Mouse (Mus musculus) liver, embryonic 14.5 days (tissue): ENCODE data around the gene Vipas39. TPM values are rescaled to one million over a fixed set of nuclear protein-coding genes. Genes with fewer than 3 reads are reported as not detected.

ENCODE experiments used
- ATAC-seq: fragments of 200-750 bp; cut with Nextera tagmentation; 2 replicates; pipeline ENCODE4 v1.8.0; 2017; ENCODE audit warnings: moderate number of reproducible peaks, mild to moderate bottlenecking, moderate library complexity; ENCODE audit not compliant: insufficient read depth
- DNase-seq, 3 experiments: peaks; one replicate each; pipeline ENCODE4 v3.0.0-alpha.2; 2012 to 2013; ENCODE audit warnings: low read depth in 3 of 3, low spot score in 3 of 3
- H3K27ac ChIP-seq: fragments of 300-500 bp; sonication (generic); 2 replicates; pipeline ENCODE4 v1.5.1; 2014; ENCODE audit warnings: moderate library complexity, mild to moderate bottlenecking, control low read depth, inconsistent platforms
- H3K27me3 ChIP-seq: fragments of 300-500 bp; sonication (generic); 2 replicates; pipeline ENCODE4 v1.6.1; 2014; ENCODE audit warnings: mild to moderate bottlenecking, low read length, moderate library complexity; ENCODE audit not compliant: control insufficient read depth, insufficient read depth
- H3K36me3 ChIP-seq: fragments of 300-500 bp; sonication (generic); replicated peaks from 2 replicates; pipeline ENCODE4 v1.6.1; 2014; ENCODE audit warnings: low read depth; ENCODE audit not compliant: control insufficient read depth, insufficient read depth
- H3K4me1 ChIP-seq, 2 experiments: fragments of 200-500 bp in 1 of 2; fragments of 300-500 bp in 1 of 2; sonication (generic) in 1 of 2; replicated peaks; 2 replicates each; pipeline ENCODE4 v1.6.1; 2012 to 2014; ENCODE audit warnings: antibody characterized with exemption in 1 of 2, inconsistent platforms in 1 of 2, low read length in 1 of 2; ENCODE audit not compliant: control insufficient read depth in 2 of 2, insufficient read depth in 2 of 2
- H3K4me2 ChIP-seq: fragments of 300-500 bp; sonication (generic); 2 replicates; pipeline ENCODE4 v1.6.1; 2014; ENCODE audit warnings: low read depth, mild to moderate bottlenecking, control low read depth, moderate library complexity
- H3K4me3 ChIP-seq, 2 experiments: fragments of 200-500 bp in 1 of 2; fragments of 300-500 bp in 1 of 2; sonication (generic) in 1 of 2; 2 replicates each; pipeline ENCODE4 v1.5.1; 2012 to 2014; ENCODE audit warnings: low read depth in 2 of 2, low read length in 2 of 2, mild to moderate bottlenecking in 2 of 2, control low read depth in 1 of 2, inconsistent platforms in 1 of 2, moderate library complexity in 1 of 2; ENCODE audit not compliant: insufficient read depth in 1 of 2
- H3K9ac ChIP-seq: fragments of 300-500 bp; sonication (generic); replicated peaks from 2 replicates; pipeline ENCODE4 v1.6.1; 2014; ENCODE audit warnings: mild to moderate bottlenecking, control low read depth, moderate library complexity
- H3K9me3 ChIP-seq: fragments of 300-500 bp; sonication (generic); 2 replicates; pipeline ENCODE4 v1.6.1; 2016; ENCODE audit warnings: low read length, mixed read lengths; ENCODE audit not compliant: control insufficient read depth
- CTCF ChIP-seq: IDR thresholded peaks from 2 replicates; pipeline ENCODE4 v1.5.1; 2016; ENCODE audit warnings: antibody characterized with exemption, low read depth, control low read depth
- EP300 ChIP-seq: IDR thresholded peaks from 2 replicates; pipeline ENCODE4 v1.6.1; 2016; ENCODE audit warnings: antibody characterized with exemption, low read depth
- WGBS: fragments of 180-500 bp; shearing (Covaris S2); extraction: QIAGEN DNeasy Blood & Tissue Kit; methylation state at CpG from one replicate; pipeline ENCODE4 v1.1.7; 2014; ENCODE audit not compliant: insufficient replicate concordance; 5-methylcytosine and 5-hydroxymethylcytosine counted together
- polyA plus RNA-seq, 2 experiments: library from polyadenylated mRNA; depleted of rRNA in 1 of 2; stranded (reverse) in 1 of 2; unstranded in 1 of 2; fragments of >200 nt; fragmentation: Nextera tagmentation in 1 of 2; extraction: Ambion mirVana in 1 of 2; gene quantifications; 2 replicates each; pipeline versions ENCODE4 v1.2.1 to v1.2.3; 2012 to 2014

Gene Vipas39
- polyA plus RNA-seq, 2 experiments, result 7.8 to 8.0 TPM

DNA sequence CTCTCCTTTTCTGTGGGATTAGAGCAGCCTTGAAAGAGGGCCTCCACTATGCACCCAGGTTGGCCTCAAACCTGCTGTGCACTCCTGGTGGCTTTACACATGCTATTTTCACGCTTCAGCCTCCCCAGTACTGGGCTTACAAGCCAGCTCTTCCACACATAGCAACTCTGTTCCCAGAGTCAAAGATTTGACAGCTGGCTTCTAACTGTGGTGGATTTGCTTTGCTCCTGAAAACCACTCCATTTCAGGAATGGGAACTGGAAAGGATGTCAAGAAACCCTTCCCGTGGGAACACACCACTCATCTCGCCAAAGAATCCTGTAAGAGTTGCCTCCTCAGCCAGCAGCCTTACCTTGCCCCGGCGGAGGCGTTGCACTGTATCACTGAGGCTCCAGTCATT, 12.2 kb downstream of the Vipas39 start:
- Histone ChIP-seq H3K4me3 (no peak overlapping the region), H3K27me3 (no peaks in the 10 kb centered on the region), H3K9ac (no peak overlapping the region), H3K9me3 (no peaks in the 10 kb centered on the region), H3K4me2 (no peak overlapping the region), H3K36me3 (peaks cover 11% of the 10 kb centered on the region), H3K4me1 (peaks cover 3 to 16% of the 10 kb centered on the region in 2 experiments; a peak in 3 of 4 replicates), H3K27ac (no peak overlapping the region)
- TF ChIP-seq CTCF, result no peak
- WGBS, result 78% methylated on average over 6 of the region's 6 CpGs
- no peak for ATAC-seq
- no peak for DNase-seq

DNA sequence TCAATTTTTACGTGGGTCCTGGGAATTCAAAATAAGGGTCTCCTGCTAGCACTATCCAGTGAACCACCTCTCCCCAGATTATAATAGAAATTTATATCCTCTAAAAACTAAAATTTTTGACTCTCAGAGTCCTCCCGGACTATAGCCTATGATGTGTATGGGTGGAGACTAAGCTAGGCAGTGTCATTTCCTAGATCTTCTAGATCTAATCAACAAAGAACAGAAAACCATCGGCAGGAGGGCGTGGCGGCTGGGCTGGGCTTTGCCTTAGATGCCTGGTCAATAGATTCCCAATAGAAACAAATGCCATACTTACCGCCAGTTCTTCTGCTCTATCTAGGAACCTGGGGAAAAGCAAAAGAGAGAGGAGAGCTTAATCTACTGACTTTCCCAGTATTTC, 15.9 kb downstream of the Vipas39 start:
- no peak overlapping the region for H3K9ac ChIP-seq
- peaks cover 3 to 7% of the 10 kb centered on the region in 2 experiments; a peak in 3 of 4 replicates for H3K4me1 ChIP-seq
- no peaks in the 10 kb centered on the region for H3K27me3 ChIP-seq
- no peak overlapping the region for H3K4me3 ChIP-seq
- ATAC-seq (peak; percentile 56), DNase-seq (no peak)
- 48% methylated on average over 6 of the region's 6 CpGs for WGBS
- H3K27ac ChIP-seq, result no peak overlapping the region
- TF ChIP-seq CTCF (no peak), EP300 (no peak)
- H3K9me3 ChIP-seq, result no peaks in the 10 kb centered on the region
- H3K36me3 ChIP-seq, result peaks cover 9% of the 10 kb centered on the region; the same call in 1 of the 2 replicates
- H3K4me2 ChIP-seq, result 0 out of 2 replicates have a peak overlapping the region, but pooled peaks have one; percentile 3

DNA sequence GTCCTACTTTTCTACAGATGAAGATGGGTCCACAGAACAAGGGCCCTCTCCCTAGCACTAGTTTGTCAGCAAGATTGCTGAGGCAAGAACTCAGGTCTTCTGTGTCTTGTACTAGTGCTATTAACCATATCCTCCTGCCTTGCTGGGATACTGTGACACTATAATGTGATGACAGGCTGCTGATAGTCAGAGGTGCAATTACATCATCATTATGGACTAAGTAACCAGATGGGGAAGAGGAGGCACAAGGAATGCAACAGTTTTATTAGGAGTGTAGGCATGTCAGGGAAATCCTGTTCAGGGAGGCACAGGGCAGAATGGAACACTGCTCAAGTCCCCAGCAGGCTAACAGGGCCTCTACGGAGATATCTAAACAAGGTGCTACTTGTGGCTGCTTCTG, 27.4 kb downstream of the Vipas39 start, which contains the start of gene Noxred1:
TSS of gene Noxred1 (minus strand) at position 101 of the 400 bp plus-strand sequence.
- 78% methylated on average over 1 of the region's 1 CpGs for WGBS
- Histone ChIP-seq H3K36me3 (no peaks in the 10 kb centered on the region; the same call in 1 of the 2 replicates), H3K27ac (no peak within 1 kb of the TSS), H3K9me3 (no peaks in the 10 kb centered on the region), H3K9ac (no peak within 1 kb of the TSS), H3K4me2 (no peak within 1 kb of the TSS), H3K27me3 (no peaks in the 10 kb centered on the region), H3K4me1 (no peaks in the 10 kb centered on the region), H3K4me3 (no peak within 1 kb of the TSS)
- ATAC-seq (no peak), DNase-seq (no peak)
- TF ChIP-seq CTCF, result no peak
- no peak for TF ChIP-seq EP300

DNA sequence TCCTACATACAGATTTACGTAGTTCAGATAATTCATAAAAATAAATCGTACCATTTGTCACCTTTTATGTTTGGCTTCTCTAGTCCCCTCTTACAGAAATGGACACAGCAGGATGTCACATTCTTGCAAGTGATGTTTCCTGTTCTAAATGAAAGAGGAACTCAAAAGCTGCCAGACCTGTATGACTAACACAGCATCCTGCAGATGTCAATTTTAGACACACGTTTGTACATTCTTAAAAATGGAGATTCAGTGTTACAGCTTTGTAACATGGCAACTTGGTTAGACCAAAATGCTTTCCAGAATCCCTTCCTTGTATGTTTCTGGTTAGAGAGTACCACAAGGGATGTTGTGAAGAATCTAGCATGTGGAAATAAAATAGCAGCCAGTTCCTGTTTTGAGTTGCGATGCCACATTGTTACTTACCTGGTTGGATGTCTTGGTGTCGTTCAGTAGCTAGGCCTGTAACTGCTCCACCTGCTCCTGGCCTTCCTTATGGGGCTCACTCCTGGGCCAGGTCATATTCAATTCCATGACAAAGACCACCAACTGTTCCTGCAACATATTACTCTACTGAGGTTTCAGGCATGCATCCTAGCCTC, 29.1 kb downstream of the Vipas39 start:
- no peak for DNase-seq
- no peak for ATAC-seq
- TF ChIP-seq EP300 (no peak), CTCF (no peak)
- no peaks in the 10 kb centered on the region; the same call in 1 of the 2 replicates for H3K36me3 ChIP-seq
- no peaks in the 10 kb centered on the region for H3K9me3 ChIP-seq
- WGBS, result 39% methylated on average over 5 of the region's 5 CpGs
- no peak overlapping the region for H3K4me2 ChIP-seq
- no peak overlapping the region for H3K4me3 ChIP-seq
- no peak overlapping the region for H3K9ac ChIP-seq
- H3K27me3 ChIP-seq, result no peaks in the 10 kb centered on the region
- no peak overlapping the region for H3K27ac ChIP-seq
- no peaks in the 10 kb centered on the region for H3K4me1 ChIP-seq

DNA sequence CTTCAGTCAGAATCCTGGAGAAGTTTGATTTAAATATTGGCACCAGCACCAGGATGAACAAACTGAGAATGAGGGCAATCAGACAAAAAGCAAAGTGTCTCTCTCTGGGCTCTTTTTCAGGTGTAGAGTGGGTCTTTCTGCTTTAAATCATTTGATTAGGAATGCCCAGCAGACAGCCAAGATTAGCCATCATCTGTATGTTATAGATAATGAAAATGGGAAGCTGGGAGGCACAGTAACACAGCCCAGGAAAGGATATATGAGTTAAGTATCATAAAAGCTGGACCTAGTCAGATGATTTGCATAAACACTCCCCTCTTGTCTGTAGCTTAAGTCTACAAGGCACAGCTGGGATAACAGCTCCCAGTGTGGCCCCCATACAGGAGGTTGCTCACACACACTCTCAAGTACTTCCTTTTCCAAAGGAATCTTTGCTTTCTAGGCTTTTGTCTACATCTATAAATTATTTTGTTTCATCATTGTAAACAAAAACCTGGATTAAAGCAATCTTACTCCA, 35.6 kb downstream of the Vipas39 start:
- Histone ChIP-seq H3K9ac (no peak overlapping the region), H3K9me3 (no peaks in the 10 kb centered on the region), H3K4me1 (peaks cover 6% of the 10 kb centered on the region in 2 experiments; a peak in 3 of 4 replicates), H3K36me3 (no peaks in the 10 kb centered on the region), H3K4me3 (no peak overlapping the region), H3K27me3 (no peaks in the 10 kb centered on the region), H3K27ac (no peak overlapping the region), H3K4me2 (no peak overlapping the region)
- TF ChIP-seq EP300, result no peak
- no peak for DNase-seq
- ATAC-seq, result no peak
